Mouse (Mus musculus) small intestine, adult 2 months (tissue): ENCODE data around the gene Gosr2. TPM values are rescaled to one million over a fixed set of nuclear protein-coding genes. Genes with fewer than 3 reads are reported as not detected.

Experiments
- H3K27ac ChIP-seq: fragments of 200-500 bp; 2 replicates; pipeline ENCODE4 v1.5.1; 2012; ENCODE audit warnings: low read depth, low read length, control low read depth, inconsistent platforms; ENCODE audit not compliant: insufficient read depth
- H3K27me3 ChIP-seq: fragments of 200-500 bp; 2 replicates; pipeline ENCODE4 v1.6.1; 2012; ENCODE audit warnings: mild to moderate bottlenecking, moderate library complexity, low read length, inconsistent platforms; ENCODE audit not compliant: control insufficient read depth, insufficient read depth
- H3K36me3 ChIP-seq: fragments of 200-500 bp; 2 replicates; pipeline ENCODE4 v1.6.1; 2012; ENCODE audit warnings: mild to moderate bottlenecking, low read length, control low read depth, inconsistent platforms; ENCODE audit not compliant: control insufficient read depth, insufficient read depth
- H3K4me1 ChIP-seq: fragments of 200-500 bp; 2 replicates; pipeline ENCODE4 v1.6.1; 2012; ENCODE audit warnings: low read length, inconsistent platforms, mixed read lengths; ENCODE audit not compliant: control insufficient read depth, insufficient read depth, insufficient read length
- H3K4me3 ChIP-seq: fragments of 200-500 bp; 2 replicates; pipeline ENCODE4 v1.5.1; 2012; ENCODE audit warnings: low read depth, mild to moderate bottlenecking, control low read depth, inconsistent platforms, low read length, moderate library complexity
- CTCF ChIP-seq: fragments of 200-500 bp; IDR thresholded peaks from 2 replicates; pipeline ENCODE4 v1.5.1; 2012; ENCODE audit warnings: low read depth, mild to moderate bottlenecking, control low read depth, inconsistent platforms, low read length, moderate library complexity, mixed read lengths; ENCODE audit not compliant: insufficient replicate concordance, insufficient read length; ENCODE audit errors: extremely low read depth
- POLR2A ChIP-seq: fragments of 200-500 bp; IDR thresholded peaks from 2 replicates; pipeline ENCODE4 v1.6.1; 2012; ENCODE audit warnings: low read depth, mild to moderate bottlenecking, control low read depth, inconsistent platforms, low read length, moderate library complexity
- WGBS: fragments of 180-500 bp; shearing (Covaris S2); methylation state at CpG from one replicate; pipeline ENCODE4 v1.1.7; 2018; 5-methylcytosine and 5-hydroxymethylcytosine counted together
- polyA plus RNA-seq: library from polyadenylated mRNA; depleted of rRNA; stranded (reverse); fragments of >200 nt; gene quantifications from 2 replicates; pipeline ENCODE4 v1.2.3, GENCODE M21; 2012

Gene Gosr2
- polyA plus RNA-seq, 1 experiment = 63.8 TPM

DNA sequence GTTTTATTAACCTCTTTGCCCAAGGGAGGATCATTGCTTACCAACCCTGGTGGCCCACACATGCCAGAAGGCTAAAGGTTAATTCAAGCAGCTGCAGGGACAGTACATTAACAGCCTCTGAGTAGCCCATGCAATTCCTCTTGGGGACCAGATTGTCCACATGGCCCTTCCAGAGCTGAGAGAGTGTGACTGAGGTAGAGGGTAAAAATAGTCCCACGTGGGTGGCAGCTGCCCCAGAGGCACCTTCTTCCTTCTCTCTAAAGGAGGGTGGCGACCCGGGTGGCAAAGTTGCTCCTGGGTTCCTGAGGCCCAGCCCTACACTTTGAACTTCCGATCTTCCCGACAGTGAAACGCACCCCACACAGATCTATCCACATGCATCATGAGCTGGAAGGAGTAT, 51.4 kb downstream of the Gosr2 start:
- TF ChIP-seq CTCF (no peak), POLR2A (no peak)
- H3K27ac ChIP-seq = no peak overlapping the region
- H3K4me3 ChIP-seq = no peak overlapping the region
- H3K27me3 ChIP-seq = peaks cover 29% of the 10 kb centered on the region
- H3K36me3 ChIP-seq = no peaks in the 10 kb centered on the region
- peaks cover 7% of the 10 kb centered on the region for H3K4me1 ChIP-seq
- WGBS = 78% methylated on average over 6 of the region's 6 CpGs

DNA sequence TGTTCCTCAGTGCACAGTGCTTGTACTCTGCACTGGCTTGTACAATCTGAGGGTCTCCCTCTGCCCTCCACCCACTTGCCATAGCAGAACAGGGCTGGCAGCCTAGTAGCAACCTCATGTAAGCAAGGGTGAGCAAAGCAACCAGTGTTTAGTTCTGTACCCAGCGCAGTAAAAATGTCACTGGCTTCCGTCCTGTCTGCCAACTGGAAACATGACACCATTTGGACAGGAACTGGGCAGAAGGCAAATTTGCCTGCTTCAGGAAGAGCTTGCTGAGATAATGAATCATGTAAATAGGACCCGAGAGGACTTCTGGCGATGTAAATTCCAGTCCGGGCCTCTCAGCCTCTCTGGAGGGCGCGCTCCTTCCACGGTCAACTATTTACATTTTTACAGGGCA, 52.0 kb downstream of the Gosr2 start:
- 53% methylated on average over 8 of the region's 8 CpGs for WGBS

DNA sequence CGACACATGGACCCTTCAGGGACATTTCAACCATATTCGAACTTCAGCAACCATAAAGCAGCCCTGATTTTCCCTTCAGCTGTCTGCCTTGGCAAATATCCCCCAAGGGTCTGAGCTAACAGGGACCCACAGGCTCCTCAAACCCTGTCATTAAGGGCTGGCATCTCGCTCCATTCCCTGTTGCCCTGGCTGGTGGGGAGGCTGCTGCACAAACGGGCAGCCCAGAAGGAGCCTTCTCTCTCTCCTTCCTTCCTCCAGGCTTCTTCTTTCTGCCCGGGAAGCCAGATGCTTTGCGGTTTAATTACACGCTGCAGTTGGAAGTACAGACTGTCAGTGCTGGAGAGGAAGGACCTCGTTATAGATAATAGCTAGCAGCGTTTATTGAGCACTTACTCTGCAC, 54.5 kb downstream of the Gosr2 start:
- TF ChIP-seq POLR2A (no peak), CTCF (no peak)
- Histone ChIP-seq H3K27me3 (peaks cover 12% of the 10 kb centered on the region), H3K4me1 (no peaks in the 10 kb centered on the region), H3K4me3 (no peak overlapping the region), H3K36me3 (no peaks in the 10 kb centered on the region), H3K27ac (no peak overlapping the region)
- 55% methylated on average over 9 of the region's 9 CpGs for WGBS

More for the DNA sequence above, 52.0 kb downstream of the Gosr2 start:
- Histone ChIP-seq H3K36me3 (no peaks in the 10 kb centered on the region), H3K4me1 (peaks cover 7% of the 10 kb centered on the region), H3K4me3 (no peak overlapping the region), H3K27me3 (peaks cover 24% of the 10 kb centered on the region), H3K27ac (no peak overlapping the region)
- TF ChIP-seq CTCF = no peak

DNA sequence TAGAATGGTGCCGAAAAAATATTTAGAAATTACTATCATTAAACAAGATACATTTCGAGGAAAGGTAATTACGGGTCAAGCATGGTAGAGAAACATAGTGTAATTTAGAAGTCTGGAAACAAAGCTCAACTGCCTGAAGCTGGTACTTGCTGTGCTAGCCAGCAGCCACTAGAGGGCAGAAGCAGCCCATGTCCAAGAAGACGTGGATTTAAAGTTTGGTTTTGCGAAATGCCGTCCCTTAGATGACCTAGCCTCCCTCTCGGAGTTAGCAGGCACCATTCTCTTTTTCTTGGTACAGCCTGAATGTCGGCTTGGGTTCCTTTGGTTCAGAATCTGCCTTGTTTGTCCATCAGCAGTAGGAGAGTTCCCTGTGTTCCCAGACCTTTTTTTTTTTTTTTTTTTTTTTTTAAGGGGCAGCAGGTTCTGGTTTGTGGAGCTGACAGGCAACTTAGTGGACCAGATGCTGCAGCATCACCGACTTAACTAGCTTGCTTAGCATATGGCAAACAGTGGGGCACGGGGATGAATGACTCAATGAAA, 58.2 kb downstream of the Gosr2 start:
- WGBS = 2% methylated on average over 10 of the region's 10 CpGs

DNA sequence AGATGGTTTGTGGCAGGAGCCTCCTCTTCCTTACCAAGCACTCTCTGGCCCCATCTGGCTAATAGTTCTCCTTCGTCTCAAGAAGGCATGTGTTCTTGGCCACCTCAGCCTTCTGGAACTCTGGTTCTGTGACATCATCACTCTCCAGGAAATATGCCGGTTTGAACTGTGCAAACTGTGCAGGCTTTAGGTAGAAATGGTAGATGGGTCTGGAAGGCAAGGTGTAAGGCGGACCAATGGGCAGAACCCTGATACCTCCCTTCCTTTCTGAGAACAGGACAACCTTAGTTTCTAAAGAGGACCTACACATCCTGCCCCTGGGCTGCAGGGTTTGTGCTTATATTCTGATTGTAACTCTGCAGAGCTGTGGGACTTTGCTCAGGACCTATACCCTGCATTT, 58.9 kb downstream of the Gosr2 start, which contains the start of gene Lyzl6:
Gene Lyzl6, minus strand, starts transcription at position 101 of the 400 bp plus-strand sequence.
- H3K4me1 ChIP-seq = no peaks in the 10 kb centered on the region
- no peaks in the 10 kb centered on the region for H3K36me3 ChIP-seq
- no peak for TF ChIP-seq POLR2A
- TF ChIP-seq CTCF = no peak
- no peak within 1 kb of the TSS for H3K27ac ChIP-seq
- H3K4me3 ChIP-seq = no peak within 1 kb of the TSS
- peaks cover 5% of the 10 kb centered on the region; the same call in 1 of the 2 replicates for H3K27me3 ChIP-seq
- WGBS = 61% methylated on average over 3 of the region's 3 CpGs

More for the DNA sequence above, 58.2 kb downstream of the Gosr2 start:
- no peak overlapping the region for H3K4me3 ChIP-seq
- no peak overlapping the region for H3K27ac ChIP-seq
- H3K27me3 ChIP-seq = peaks cover 5% of the 10 kb centered on the region; the same call in 1 of the 2 replicates
- H3K36me3 ChIP-seq = no peaks in the 10 kb centered on the region
- no peak for TF ChIP-seq POLR2A
- peak; percentile 95; the same call in 1 of the 2 replicates for TF ChIP-seq CTCF
- H3K4me1 ChIP-seq = no peaks in the 10 kb centered on the region

DNA sequence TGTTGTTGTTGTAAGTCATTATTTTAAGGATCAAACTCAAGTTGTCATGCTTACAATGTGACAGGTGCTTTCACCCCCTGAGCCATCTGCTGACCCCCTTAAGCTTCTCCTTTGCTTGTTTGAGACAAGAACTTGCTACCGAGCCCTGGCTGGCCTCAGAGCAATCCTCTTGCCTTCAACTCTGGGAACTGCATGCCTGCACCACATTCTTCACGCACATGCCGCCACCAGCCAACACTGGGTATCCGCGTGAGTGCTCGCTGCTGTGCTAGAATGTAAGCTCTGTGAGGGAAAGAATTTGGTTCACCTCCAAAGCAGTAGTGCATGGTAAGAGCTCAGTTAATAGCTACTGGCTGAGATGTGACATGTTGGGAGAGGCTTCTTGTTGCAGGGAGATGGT, 61.4 kb downstream of the Gosr2 start:
- Histone ChIP-seq H3K27ac (no peak overlapping the region), H3K4me3 (no peak overlapping the region), H3K27me3 (peaks cover 5% of the 10 kb centered on the region; the same call in 1 of the 2 replicates), H3K36me3 (no peaks in the 10 kb centered on the region), H3K4me1 (no peaks in the 10 kb centered on the region)
- TF ChIP-seq CTCF (no peak), POLR2A (no peak)
- WGBS = 68% methylated on average over 6 of the region's 6 CpGs

DNA sequence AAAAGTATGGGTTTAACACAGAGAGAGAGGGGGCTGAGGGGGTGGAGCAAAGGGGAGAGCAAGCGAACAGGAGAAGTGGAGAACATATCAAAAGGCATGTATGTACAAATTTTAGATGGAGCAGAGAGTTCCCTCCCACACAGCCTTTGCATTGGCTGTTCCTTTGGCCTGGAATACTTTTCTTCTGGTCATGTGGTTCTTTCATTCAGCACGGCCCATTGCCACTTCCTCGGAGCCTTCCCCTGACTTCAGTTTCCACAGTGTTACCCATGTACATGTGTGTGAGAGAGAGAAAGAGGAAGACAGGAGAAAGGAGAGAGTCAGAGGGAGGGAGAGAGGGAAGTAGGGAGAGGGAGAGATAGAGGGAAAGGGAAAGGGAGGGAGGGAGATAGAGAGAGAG, 62.2 kb downstream of the Gosr2 start:
- no peaks in the 10 kb centered on the region for H3K4me1 ChIP-seq
- 70% methylated on average over 3 of the region's 3 CpGs for WGBS
- H3K4me3 ChIP-seq = no peak overlapping the region
- H3K27me3 ChIP-seq = peaks cover 5% of the 10 kb centered on the region; the same call in 1 of the 2 replicates
- TF ChIP-seq POLR2A = no peak
- no peak for TF ChIP-seq CTCF
- no peak overlapping the region for H3K27ac ChIP-seq
- H3K36me3 ChIP-seq = no peaks in the 10 kb centered on the region
